In genomic region chr14:52244041-52244689, GRCm38 (mm10) we compare ENCODE assay signal across 8 mouse cellular contexts. TPM values are rescaled to one million over a fixed set of nuclear protein-coding genes. Genes with fewer than 3 reads are reported as not detected.
DNase-seq lines count a peak whose midpoint lies in the region; ATAC-seq and TF ChIP-seq lines count a peak whose summit lies in the region.

No protein-coding gene starts in this region.

- peak overlapping the region; percentile 80 for H3K27ac ChIP-seq in hindbrain, embryonic 13.5 days

- peak overlapping the region; percentile 89 for H3K9ac ChIP-seq in hindbrain, embryonic 13.5 days

- under 1% methylated on average over 32 of the region's 32 CpGs for WGBS in hindbrain, embryonic 13.5 days

- no peaks in the 10 kb centered on the region for H3K9me3 ChIP-seq in hindbrain, embryonic 13.5 days

- POLR2A ChIA-PET in Patski (lab: Charles Lee): interaction anchor here (0.6 to 1.8 kb wide), 4 partner anchors 13 to 52 kb away, joined by 3 to 11 read pairs (median 4); partner anchors contain the start of genes Chd8, Rab2b and Tox4

- CTCF ChIA-PET in Patski (lab: Charles Lee): interaction anchor here (0.7 to 2.0 kb wide), 6 partner anchors 9 to 52 kb away, joined by 3 to 6 read pairs (median 4); partner anchors contain the start of genes Chd8 and Supt16

- H3K4me2 ChIP-seq in hindbrain, embryonic 13.5 days: peak overlapping the region; percentile 80

- DNase-seq in Patski (ENCODE audit: low read depth, low spot score): peak; percentile 95
- DNase-seq in cerebellum, postnatal 14 days: peak; percentile 100
- DNase-seq in frontal cortex, postnatal 14 days (ENCODE audit: low spot score in 2 of 2): peak; percentile 97 to 98
- DNase-seq in layer of hippocampus, postnatal 25 days (ENCODE audit: extremely low spot score in 1 of 2, low spot score in 1 of 2): peak; percentile 94 to 99
- peak; percentile 99 for DNase-seq in lung, postnatal 25 days (ENCODE audit: low spot score)
- peak; percentile 100 for DNase-seq in retina, embryonic 14.5 days (ENCODE audit: low spot score)
- peak; percentile 99 for DNase-seq in thymus, postnatal 4 days

- H3K36me3 ChIP-seq in hindbrain, embryonic 13.5 days: no peaks in the 10 kb centered on the region

- in situ Hi-C loops in Patski (cut with MboI; ENCODE audit: low pct_unique_long_range_greater_than_20kb): no loop called here

- H3K4me1 ChIP-seq in hindbrain, embryonic 13.5 days (replicated peaks): peaks cover 23% of the 10 kb centered on the region

- no peaks in the 10 kb centered on the region for H3K27me3 ChIP-seq in Patski
- no peaks in the 10 kb centered on the region for H3K27me3 ChIP-seq in hindbrain, embryonic 13.5 days

- ATAC-seq in Patski: peak; percentile 99
- peak; percentile 99 for ATAC-seq in hindbrain, embryonic 13.5 days (ENCODE audit: low FRiP score)

- peak overlapping the region; percentile 71 for H3K4me3 ChIP-seq in hindbrain, embryonic 13.5 days

- TF ChIP-seq CTCF in Patski (IDR thresholded peaks at IDR 0.05): no peak

RNA-seq across cellular contexts. Expression of gene Chd8, which starts 13.4 kb away (rescaled TPM):
- 64.4 TPM for polyA plus RNA-seq in Patski (2021)
- 42.4 and 43.8 TPM in 2 replicates for polyA plus RNA-seq in hindbrain, embryonic 13.5 days (2015; fragmentation: Nextera tagmentation; extraction: Ambion mirVana)
- total RNA-seq in layer of hippocampus, postnatal 25 days (2021): 100 to 1,000 TPM; 104 to 123 TPM

RNA-seq across cellular contexts. Expression of gene Tox4, which starts 34.8 kb away (rescaled TPM):
- polyA plus RNA-seq in Patski (2021): 38.8 TPM
- 55.5 and 59.6 TPM in 2 replicates for polyA plus RNA-seq in hindbrain, embryonic 13.5 days (2015; fragmentation: Nextera tagmentation; extraction: Ambion mirVana)
- total RNA-seq in layer of hippocampus, postnatal 25 days (2021): 10 to 100 TPM; 57.1 to 57.5 TPM

RNA-seq across cellular contexts. Expression of gene Rab2b, which starts 35.2 kb away (rescaled TPM):
- polyA plus RNA-seq in Patski (2021): 20.5 TPM
- polyA plus RNA-seq in hindbrain, embryonic 13.5 days (2015; fragmentation: Nextera tagmentation; extraction: Ambion mirVana): 57.4 and 61.8 TPM in 2 replicates
- 10 to 100 TPM; 36.0 to 38.2 TPM for total RNA-seq in layer of hippocampus, postnatal 25 days (2021)

RNA-seq across cellular contexts. Expression of gene Supt16, which starts 46.9 kb away (rescaled TPM):
- polyA plus RNA-seq in Patski (2021): 65.7 TPM
- polyA plus RNA-seq in hindbrain, embryonic 13.5 days (2015; fragmentation: Nextera tagmentation; extraction: Ambion mirVana): 55.0 and 57.1 TPM in 2 replicates
- total RNA-seq in layer of hippocampus, postnatal 25 days (2021): 10 to 100 TPM; 50.2 to 50.9 TPM

Comparison
In these comparisons a context has a peak if more than half of its experiments do, and no peak if none do; other contexts are left out.
1. Peak in every context shown above with its lines: DNase-seq, ATAC-seq, H3K4me3 ChIP-seq and H3K27ac ChIP-seq.